24 mouse cellular contexts compared by ENCODE assay signal in genomic region chr15:62055011-62055410, GRCm38 (mm10).
DNase-seq lines count a peak whose midpoint lies in the region; ATAC-seq lines count a peak whose summit lies in the region.
"Had no signal": no experiment of that assay in that cellular context is flagged by ENCODE, and none has a peak within 500 bp of the region (broad histone marks: within the 10 kb centered on the region; RNA-seq: fewer than 3 reads in every experiment).

No protein-coding gene starts in this region.

- WGBS in intestine, embryonic 15.5 days, result 46% methylated on average over 2 of the region's 2 CpGs
- 85% methylated on average over 2 of the region's 2 CpGs for WGBS in macrophage (ENCODE audit: missing documents)

- intact Hi-C loops in left cerebral cortex, postnatal 25 days (cut with DNase I), result no loop called here

- ATAC-seq in intestine, embryonic 15.5 days, result peak; percentile 71
- ATAC-seq in CD4-positive, CD25-positive, alpha-beta regulatory T cell, adult 4 months, result no peak
- ATAC-seq: activated CD4-positive, CD25-positive, alpha-beta regulatory T cell, adult 4 months; forebrain, embryonic 13.5 days; forebrain, embryonic 16.5 days had no signal

- no peak overlapping the region for H3K9ac ChIP-seq in intestine, embryonic 15.5 days
- H3K9ac ChIP-seq: embryonic facial prominence, embryonic 13.5 days; forebrain, embryonic 13.5 days; hindbrain, embryonic 12.5 days; hindbrain, embryonic 15.5 days had no signal

- H3K27me3 ChIP-seq in intestine, embryonic 15.5 days (replicated peaks), result no peaks in the 10 kb centered on the region
- H3K27me3 ChIP-seq: embryonic facial prominence, embryonic 13.5 days; forebrain, embryonic 13.5 days; hindbrain, embryonic 12.5 days; hindbrain, embryonic 15.5 days had no signal

- no peak overlapping the region for H3K27ac ChIP-seq in intestine, embryonic 15.5 days
- H3K27ac ChIP-seq in macrophage, result peak overlapping the region; percentile 97
- H3K27ac ChIP-seq: embryonic facial prominence, embryonic 10.5 days; embryonic facial prominence, embryonic 13.5 days; forebrain, embryonic 13.5 days; hindbrain, embryonic 12.5 days; hindbrain, embryonic 15.5 days had no signal

- peaks cover 54% of the 10 kb centered on the region for H3K79me2 ChIP-seq in macrophage (ENCODE audit: inconsistent target)

- DNase-seq in ES-CJ7 (ENCODE audit: low read depth, low spot score), result peak; percentile 45
- DNase-seq in left cerebral cortex, postnatal 25 days (ENCODE audit: low spot score in 2 of 2), result no peak
- DNase-seq in kidney, postnatal 25 days, result no peak
- DNase-seq: adrenal gland, adult 8-10 months; adrenal gland, postnatal 25 days; cerebellum, adult 11-12 months; cerebellum, adult 8-10 months; cerebellum, postnatal 10 days; cerebellum, postnatal 36 days; embryo, embryonic 11 days; gastrocnemius, postnatal 10 days; heart, adult 11 months had no signal

- H3K9me3 ChIP-seq in intestine, embryonic 15.5 days, result no peaks in the 10 kb centered on the region
- H3K9me3 ChIP-seq: embryonic facial prominence, embryonic 13.5 days; hindbrain, embryonic 12.5 days had no signal

- no peaks in the 10 kb centered on the region for H3K36me3 ChIP-seq in intestine, embryonic 15.5 days
- H3K36me3 ChIP-seq in macrophage (ENCODE audit: inconsistent target), result no peaks in the 10 kb centered on the region
- H3K36me3 ChIP-seq: embryonic facial prominence, embryonic 13.5 days; hindbrain, embryonic 12.5 days; hindbrain, embryonic 15.5 days had no signal

- H3K4me3 ChIP-seq in intestine, embryonic 15.5 days (replicated peaks), result no peak overlapping the region
- H3K4me3 ChIP-seq in macrophage (ENCODE audit: inconsistent target), result no peak overlapping the region
- H3K4me3 ChIP-seq: embryonic facial prominence, embryonic 10.5 days; embryonic facial prominence, embryonic 13.5 days; erythroblast, embryonic 14.5 days; forebrain, embryonic 13.5 days; hindbrain, embryonic 12.5 days; hindbrain, embryonic 15.5 days had no signal

- H3K4me1 ChIP-seq in intestine, embryonic 15.5 days (replicated peaks), result peaks cover 7% of the 10 kb centered on the region; the same call in 1 of the 2 replicates
- H3K4me1 ChIP-seq: forebrain, embryonic 13.5 days; hindbrain, embryonic 12.5 days; hindbrain, embryonic 15.5 days had no signal

- no peak overlapping the region for H3K4me2 ChIP-seq in intestine, embryonic 15.5 days (replicated peaks)
- H3K4me2 ChIP-seq: embryonic facial prominence, embryonic 13.5 days; forebrain, embryonic 13.5 days; heart, embryonic 11.5 days; hindbrain, embryonic 12.5 days; hindbrain, embryonic 15.5 days had no signal
